Mouse (Mus musculus): ENCODE measurements around the gene Sele.
"Not testable (repeated sequence)": the region's sequence is repeated elsewhere in the genome, so short reads cannot be mapped to it uniquely, and the experiment has no call there.

Sele gene

DNA sequence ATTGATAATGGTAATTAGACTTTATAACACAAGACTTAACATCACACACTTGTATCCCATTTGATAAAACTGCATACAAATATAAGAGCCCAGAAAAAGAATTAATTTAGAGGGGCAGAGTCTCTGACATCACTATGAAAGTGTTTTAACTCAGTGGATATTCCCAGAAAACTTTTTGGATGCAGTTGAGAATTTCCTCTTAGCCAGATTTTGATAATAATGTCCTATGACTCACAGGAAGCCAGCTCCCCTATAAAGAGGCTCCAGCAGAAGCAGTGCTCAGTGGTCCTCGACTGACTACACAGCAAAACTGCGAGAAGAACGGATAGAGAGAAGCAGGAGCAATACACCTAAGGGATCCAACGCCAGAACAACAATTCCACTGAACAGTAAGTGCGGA, at the start of gene Sele:
Gene Sele (plus strand): TSS at position 301 of the 400 bp plus-strand sequence.
- DNase-seq (ENCODE audit: low spot score): no peak

DNA sequence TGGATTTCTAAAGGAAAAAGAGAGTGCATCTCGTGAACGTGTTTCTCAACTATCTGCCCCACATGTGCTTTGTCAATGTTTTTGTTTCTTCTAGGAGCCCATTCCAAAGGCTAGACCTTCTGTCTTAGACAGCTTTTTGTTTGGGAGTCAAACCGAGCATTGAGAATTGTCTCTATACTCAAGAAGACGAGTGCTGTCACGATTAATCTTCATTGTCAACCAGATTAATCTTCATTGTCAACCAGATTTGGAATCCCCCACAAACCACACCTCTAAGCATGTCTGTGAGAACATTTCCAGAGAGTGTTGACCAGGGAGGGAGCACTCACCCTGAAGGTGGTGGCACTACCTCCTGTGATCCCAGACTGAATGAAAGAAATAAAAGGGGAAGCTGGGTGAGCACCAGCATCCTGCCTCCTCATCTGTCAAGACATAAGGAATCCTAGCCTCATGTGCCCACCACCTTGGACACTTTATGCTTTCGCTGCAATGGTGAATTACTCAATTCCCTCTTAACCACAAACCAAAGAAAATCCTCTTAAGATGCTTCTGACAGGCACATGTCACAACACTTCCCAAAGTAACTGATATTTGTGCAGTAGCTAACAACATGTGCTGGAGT, 46.1 kb upstream of the Sele start:
- no peak for DNase-seq (ENCODE audit: low spot score)

DNA sequence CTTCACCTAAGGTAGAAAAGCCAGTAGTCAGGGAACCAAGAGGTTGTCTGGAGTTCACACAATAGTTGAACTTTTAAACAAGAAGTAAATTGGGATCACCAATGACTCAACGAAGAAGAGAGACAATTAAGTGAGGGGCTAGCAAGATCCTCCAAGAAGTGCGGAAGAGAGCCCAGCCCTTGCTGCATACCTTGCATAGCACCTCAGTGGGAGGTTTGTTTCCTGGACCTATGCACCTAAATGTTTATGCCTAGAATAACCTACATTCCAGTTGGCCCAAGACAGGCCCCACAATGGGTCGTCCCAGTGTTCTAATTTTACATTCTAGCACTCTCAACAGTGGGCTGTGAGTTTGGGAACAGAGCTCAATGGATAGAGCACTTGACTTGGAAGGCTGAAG, 43.7 kb upstream of the Sele start:
- DNase-seq (ENCODE audit: low spot score): no peak

DNA sequence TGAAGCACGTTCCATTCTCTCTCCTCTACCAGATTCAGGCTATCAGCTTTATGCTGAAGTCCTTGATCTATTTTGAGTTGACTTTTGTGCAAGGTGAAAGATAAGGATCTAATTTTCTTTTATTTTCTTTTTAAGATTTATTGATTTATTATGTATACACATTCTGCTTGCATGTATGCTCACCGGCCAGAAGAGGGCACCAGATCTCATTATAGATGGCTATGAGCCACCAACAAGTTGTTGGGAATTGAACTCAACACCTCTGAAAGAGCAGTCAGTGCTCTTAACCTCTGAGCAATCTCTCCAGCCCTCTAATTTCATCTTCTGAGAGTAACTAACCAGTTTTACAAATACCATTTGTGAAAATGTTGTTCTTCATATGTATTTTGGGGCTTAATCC, 38.8 kb upstream of the Sele start:
- DNase-seq (ENCODE audit: low spot score): peak; percentile 53

- DNase-seq (ENCODE audit: low spot score): no peak
Measured at GRCm38 (mm10) chr1:164014616-164015015, 33.4 kb upstream of the Sele start.

DNA sequence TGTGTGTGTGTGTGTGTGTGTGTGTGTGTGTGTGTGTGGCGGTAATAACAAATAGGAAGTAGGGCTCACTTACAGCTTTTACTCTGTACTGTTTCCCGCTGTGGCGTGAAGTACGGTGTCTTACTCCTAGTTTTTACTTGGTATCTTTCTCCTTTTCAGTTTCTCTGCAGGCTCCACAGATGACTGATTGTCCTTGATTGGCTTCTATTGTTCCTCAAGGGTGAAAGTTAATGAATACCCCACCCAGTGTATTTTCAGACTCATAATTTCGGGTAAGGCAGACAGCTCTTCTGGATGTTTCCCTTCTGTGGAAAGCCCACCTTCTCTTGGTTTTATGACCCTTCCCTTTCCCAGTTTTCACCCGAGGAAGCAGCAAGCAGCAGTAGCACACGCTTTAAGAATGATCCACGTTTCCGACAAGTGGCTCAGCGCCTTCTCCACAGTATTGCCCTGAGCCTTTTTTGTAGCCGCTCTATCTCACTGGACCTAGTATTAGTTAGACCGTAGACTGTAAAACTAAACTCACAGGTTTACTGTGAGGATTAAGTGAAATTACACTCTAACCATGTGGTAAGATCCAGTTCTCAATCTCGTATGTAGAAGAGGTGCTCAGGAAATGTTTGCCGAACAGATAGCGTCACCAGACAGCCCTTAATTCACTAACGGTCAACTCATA, 29.7 kb upstream of the Sele start:
- no peak for DNase-seq (ENCODE audit: low spot score)

DNA sequence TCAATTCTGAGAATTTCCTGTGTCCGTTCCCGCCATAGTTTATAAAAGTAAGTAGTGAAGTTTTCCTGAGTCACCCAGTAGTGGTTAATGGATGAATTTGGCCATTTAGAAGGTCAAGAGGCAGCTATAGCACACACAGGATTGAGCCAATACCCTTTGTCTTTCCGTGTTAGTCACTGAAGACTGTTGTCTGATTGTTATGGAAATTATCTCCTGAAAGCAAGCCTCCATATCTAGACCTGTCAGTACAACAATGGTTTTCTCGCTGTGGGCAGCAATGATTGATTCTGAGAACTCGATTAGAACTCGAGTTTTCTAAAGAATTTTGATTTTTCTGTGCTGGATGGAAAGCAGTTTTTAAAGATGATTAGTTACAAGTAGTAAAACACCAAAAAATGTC, 28.2 kb upstream of the Sele start:
- DNase-seq (ENCODE audit: low spot score): peak; percentile 22

DNA sequence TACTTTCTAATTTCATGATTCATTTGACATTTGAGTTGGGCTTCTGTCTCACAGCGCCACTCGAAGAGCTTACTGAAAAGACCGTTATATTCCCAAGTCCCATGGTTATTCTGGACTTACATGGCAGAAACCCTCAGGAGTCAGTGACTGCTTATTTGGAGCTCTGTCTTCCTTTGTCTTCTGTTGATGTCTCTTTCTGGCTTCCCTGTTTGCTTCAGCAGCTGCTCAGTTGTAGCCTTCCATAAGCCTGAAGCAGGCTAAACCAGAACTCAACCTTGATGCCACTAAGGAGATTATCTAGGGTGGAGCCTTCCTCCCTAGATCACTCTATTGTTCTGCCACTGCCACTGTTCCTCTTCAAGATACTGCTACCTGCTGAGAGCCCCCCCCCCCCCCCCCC, 27.3 kb upstream of the Sele start:
- not testable (repeated sequence) for DNase-seq (ENCODE audit: low spot score)

- DNase-seq (ENCODE audit: low spot score): not testable (repeated sequence)
Measured at GRCm38 (mm10) chr1:164022106-164022505, 25.9 kb upstream of the Sele start.

DNA sequence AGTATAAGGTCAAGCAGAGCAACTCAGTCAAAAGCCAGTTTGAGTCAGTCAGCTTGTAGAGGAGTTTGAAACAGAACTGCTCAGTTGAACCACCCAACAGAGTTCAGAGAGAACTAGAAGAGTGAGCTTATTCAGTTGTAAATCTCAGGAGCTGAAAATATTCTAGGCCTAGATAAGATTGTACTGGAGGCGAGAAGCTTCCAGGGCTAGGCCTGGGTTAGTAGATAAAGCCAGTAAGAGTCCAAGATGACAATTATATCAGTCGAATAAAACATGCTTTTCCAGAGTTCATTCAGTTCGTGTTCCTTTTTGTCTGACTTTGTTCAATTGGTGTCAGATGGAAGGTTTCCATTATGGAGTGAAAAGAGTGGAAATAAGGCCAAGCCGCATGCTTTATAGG, 22.3 kb upstream of the Sele start:
- no peak for DNase-seq (ENCODE audit: low spot score)

- no peak for DNase-seq (ENCODE audit: low spot score)
Measured at GRCm38 (mm10) chr1:164027416-164027815, 20.6 kb upstream of the Sele start.

DNA sequence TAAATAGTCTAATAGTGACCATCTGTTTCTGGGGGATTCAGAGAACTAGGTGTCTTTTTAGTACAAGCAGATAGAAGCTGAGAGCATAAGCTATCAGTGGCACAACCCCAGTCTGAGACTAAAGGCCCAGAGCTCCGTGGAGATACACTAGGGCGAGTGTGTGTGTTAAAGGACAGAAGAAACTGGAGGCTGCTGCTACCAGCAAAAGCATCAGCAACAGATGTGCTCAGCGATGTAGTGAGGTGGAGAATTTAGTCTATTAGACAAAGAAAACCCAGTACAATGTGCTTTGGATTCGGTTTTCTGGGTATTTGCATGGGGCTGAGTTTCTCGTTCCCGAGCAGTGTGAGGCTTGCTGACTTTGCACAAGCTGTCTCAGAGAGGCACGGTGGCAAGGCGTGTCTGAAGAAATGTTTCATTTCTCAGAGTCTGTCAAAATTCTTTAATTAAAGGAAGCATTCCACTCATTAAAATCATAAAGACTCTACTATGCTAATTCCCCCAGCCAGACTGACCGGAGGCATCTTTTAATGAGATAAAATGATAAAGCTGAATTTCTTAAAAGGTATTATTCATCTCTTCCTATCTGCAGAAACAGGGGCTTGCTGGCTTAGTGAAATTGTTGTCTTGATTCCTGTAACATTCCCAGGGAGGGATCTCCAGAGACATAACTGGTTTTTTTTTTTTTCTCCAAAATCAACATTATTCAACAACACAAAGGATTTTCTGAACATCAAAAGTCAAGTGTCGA, 7.5 kb upstream of the Sele start:
- no peak for DNase-seq (ENCODE audit: low spot score)

DNA sequence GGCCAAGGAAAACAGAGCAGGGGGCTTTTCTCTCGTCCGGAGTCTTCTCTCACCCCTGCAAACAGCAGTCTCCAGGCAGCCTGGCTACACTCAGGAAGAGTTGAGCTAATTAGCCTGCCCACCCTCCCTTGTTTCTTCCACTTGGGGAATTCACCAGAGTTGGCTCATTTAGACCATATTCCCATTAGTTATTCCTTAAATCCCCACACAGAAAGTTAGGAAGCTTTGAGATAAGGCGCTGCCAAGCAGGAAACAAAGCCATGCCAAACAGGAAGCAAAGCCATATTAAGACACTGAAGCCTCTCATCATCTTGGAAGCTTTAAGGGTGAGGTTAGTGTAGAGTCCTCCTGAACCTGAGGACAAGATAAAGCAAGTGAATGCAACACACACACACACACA, 4.5 kb upstream of the Sele start:
- no peak for DNase-seq (ENCODE audit: low spot score)

DNA sequence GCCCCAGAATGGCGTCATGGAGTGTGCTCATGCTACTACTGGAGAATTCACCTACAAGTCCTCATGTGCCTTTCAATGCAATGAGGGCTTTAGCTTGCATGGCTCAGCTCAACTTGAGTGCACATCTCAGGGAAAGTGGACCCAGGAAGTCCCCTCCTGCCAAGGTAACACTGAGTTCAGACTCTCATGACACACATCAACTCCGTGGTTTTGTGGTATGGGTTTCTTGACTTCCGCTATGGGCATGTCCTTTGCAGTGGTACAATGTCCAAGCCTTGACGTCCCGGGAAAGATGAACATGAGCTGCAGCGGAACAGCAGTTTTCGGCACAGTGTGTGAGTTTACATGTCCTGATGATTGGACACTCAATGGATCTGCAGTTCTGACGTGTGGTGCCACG, 5.5 kb downstream of the Sele start:
- DNase-seq (ENCODE audit: low spot score): no peak

DNA sequence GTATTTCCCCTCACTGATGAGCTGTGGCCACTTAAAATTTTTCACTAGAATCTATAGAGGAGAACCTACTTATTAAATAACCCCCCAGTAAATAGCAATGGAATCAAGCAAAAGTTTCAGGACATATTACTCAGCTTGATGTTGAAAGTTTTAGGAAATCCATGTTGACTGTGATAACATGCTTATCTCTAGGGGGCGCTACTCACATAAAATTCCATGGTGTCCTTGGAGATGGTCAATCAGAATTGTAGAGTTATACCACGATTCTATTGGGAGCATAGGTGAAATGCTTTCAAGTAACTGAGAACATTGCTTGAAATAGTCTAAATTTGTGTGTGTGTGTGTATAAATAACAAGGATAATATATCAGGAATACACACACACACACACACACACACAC, 6.8 kb downstream of the Sele start:
- DNase-seq (ENCODE audit: low spot score): peak; percentile 15

GRCm38 (mm10) chr1:164060071-164060470, 12.0 kb downstream of the Sele start:
- DNase-seq (ENCODE audit: low spot score): no peak

DNA sequence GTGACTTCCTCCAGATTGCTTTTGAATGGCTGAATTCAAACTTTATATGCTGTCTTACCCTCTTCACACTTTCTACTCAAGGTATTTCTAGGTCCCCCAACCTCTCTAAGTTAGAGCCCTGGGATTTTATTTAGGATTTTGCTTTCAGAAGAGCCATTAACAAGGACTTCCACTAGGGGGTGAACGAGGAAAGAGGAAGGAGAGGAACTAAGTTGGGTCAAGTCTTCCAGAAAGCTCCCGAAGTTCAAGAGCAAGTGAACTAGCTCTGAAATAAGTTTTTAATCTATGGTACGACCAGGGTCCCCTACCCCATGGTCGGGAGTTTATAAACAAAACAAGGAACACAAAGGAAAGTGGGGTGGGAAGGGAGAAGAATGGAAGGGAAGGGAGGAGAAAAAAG, 13.2 kb downstream of the Sele start:
- peak; percentile 39 for DNase-seq (ENCODE audit: low spot score)

GRCm38 (mm10) chr1:164061925-164062324, 13.9 kb downstream of the Sele start, which contains the start of gene Sell:
TSS of gene Sell (plus strand) at chr1:164061982.
- DNase-seq (ENCODE audit: low spot score): no peak

- DNase-seq (ENCODE audit: low spot score): no peak
Measured at GRCm38 (mm10) chr1:164062856-164063255, 14.8 kb downstream of the Sele start.

DNA sequence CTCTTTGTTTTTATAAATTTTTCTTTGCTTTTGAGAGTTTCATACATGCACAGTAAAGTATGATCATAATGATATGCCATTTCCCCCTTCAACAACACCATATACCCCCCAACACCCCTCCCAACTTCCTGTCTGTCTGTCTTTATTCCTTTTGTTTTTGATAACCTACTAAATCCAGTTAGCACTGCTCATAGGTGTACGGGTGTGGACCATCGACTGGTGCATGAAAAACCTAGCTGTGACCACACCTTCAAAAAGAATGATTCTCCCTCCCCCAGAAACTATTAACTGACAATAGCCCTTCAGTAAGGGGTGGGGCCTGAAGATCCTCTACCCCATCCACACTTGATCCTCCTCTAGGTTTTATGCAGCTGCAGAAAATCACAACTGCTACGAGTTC, 15.7 kb downstream of the Sele start:
- DNase-seq (ENCODE audit: low spot score): no peak

DNA sequence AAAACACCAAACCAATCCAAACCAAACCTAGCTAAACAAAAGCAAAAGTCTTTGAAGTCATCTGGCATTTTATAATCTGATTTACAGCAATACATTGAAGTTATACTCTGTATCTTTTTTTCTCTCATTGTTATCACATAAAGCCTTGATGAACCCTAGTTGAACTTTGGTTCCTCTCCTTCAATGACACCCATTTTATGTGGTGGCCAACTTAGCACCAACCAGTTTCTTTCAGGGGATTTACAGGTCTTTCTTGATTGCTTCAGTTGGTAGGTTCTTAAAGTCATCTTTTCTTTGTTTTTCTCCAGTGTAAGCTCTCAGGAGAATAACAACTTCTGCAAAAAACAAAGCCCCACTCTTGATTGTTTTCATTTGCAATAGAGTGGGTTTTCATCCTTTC, 21.2 kb downstream of the Sele start:
- no peak for DNase-seq (ENCODE audit: low spot score)

GRCm38 (mm10) chr1:164070461-164070860, 22.4 kb downstream of the Sele start:
- no peak for DNase-seq (ENCODE audit: low spot score)

- no peak for DNase-seq (ENCODE audit: low spot score)
Measured at GRCm38 (mm10) chr1:164071111-164071510, 23.1 kb downstream of the Sele start.
